Mouse (Mus musculus) erythroblast, embryonic 14.5 days (primary cell): ENCODE measurements around the gene Dctn1. TPM values are rescaled to one million over a fixed set of nuclear protein-coding genes. Genes with fewer than 3 reads are reported as not detected.
"Not testable (repeated sequence)": the region's sequence is repeated elsewhere in the genome, so short reads cannot be mapped to it uniquely, and the experiment has no call there.

Source experiments
- H3K27me3 ChIP-seq: 2 replicates; pipeline ENCODE4 v1.6.1; 2012; ENCODE audit warnings: inconsistent platforms; ENCODE audit not compliant: control insufficient read depth
- H3K36me3 ChIP-seq: 2 replicates; pipeline ENCODE4 v1.6.1; 2012; ENCODE audit warnings: mild to moderate bottlenecking, inconsistent platforms; ENCODE audit not compliant: control insufficient read depth
- H3K4me1 ChIP-seq: 2 replicates; pipeline ENCODE4 v1.6.1; 2012; ENCODE audit warnings: inconsistent platforms; ENCODE audit not compliant: control insufficient read depth
- H3K4me3 ChIP-seq: replicated peaks from 2 replicates; pipeline ENCODE3; 2012; ENCODE audit warnings: moderate library complexity, mild to moderate bottlenecking, inconsistent platforms
- H3K9me3 ChIP-seq: 2 replicates; pipeline ENCODE4 v1.6.1; 2012; ENCODE audit warnings: low read length, inconsistent platforms, mixed read lengths; ENCODE audit not compliant: control insufficient read depth
- GATA1 ChIP-seq: IDR thresholded peaks from 2 replicates; pipeline ENCODE4 v1.6.1; 2012; ENCODE audit warnings: low read length, inconsistent platforms, mixed read lengths
- TAL1 ChIP-seq: IDR thresholded peaks from 3 replicates; pipeline ENCODE4 v1.6.1; 2012; ENCODE audit warnings: low read length, inconsistent platforms, mixed read lengths
- polyA plus RNA-seq: library from polyadenylated mRNA; stranded (reverse); fragments of >175 nt; gene quantifications from 2 replicates; pipeline ENCODE4 v1.2.3, GENCODE M21; 2012

Gene Dctn1
- polyA plus RNA-seq, 1 experiment: 36.9 TPM

DNA sequence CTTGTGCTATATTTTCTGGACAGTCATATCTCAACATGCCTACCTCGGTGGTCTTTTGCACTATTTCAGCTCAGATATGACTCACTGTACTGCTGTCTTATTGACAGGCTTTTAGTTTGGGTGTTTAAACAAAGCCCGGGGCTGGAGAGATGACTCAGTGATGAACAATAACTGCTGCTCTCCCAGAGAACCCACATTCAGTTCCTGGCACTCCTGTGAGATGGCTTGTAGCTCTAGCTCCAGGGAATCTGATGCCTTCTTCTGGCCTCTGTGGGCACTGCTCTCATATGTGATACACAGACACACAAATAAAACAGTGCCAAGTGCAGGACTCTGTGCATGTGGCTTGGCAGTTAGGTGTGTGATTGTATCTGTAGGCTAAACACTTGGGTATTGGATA is 20.5 kb upstream of the Dctn1 start:
- Histone ChIP-seq H3K4me1 (peaks cover 3% of the 10 kb centered on the region), H3K36me3 (peaks cover 7% of the 10 kb centered on the region; the same call in 1 of the 2 replicates), H3K4me3 (no peak overlapping the region), H3K9me3 (no peaks in the 10 kb centered on the region), H3K27me3 (peaks cover 35% of the 10 kb centered on the region)
- TF ChIP-seq TAL1 (no peak), GATA1 (no peak)

DNA sequence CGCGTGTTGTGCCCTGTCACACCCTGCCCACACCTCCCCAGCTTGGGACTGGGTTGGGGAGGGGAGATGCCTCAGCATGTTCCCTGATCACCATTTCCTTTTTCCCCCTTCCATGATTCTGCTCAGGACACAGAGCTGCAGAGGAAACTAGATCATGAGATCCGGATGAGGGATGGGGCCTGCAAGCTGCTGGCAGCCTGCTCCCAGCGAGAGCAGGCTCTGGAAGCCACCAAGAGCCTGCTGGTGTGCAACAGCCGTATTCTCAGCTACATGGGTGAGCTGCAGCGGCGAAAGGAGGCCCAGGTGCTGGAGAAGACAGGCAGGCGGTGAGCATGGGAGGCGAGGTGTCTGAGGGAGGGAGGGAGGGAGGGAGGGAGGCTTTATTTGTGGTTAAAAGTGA is 19.9 kb upstream of the Dctn1 start:
- Histone ChIP-seq H3K27me3 (peaks cover 33% of the 10 kb centered on the region), H3K36me3 (peaks cover 7% of the 10 kb centered on the region; the same call in 1 of the 2 replicates), H3K9me3 (no peaks in the 10 kb centered on the region), H3K4me1 (peaks cover 3% of the 10 kb centered on the region), H3K4me3 (no peak overlapping the region)
- TF ChIP-seq TAL1 (no peak), GATA1 (no peak)

GRCm38 (mm10) chr6:83147280-83147679 is 18.4 kb upstream of the Dctn1 start:
- Histone ChIP-seq H3K4me3 (no peak overlapping the region), H3K4me1 (peaks cover 3% of the 10 kb centered on the region), H3K9me3 (no peaks in the 10 kb centered on the region), H3K36me3 (peaks cover 10% of the 10 kb centered on the region; the same call in 1 of the 2 replicates), H3K27me3 (peaks cover 22% of the 10 kb centered on the region)
- TF ChIP-seq GATA1 (no peak), TAL1 (no peak)

DNA sequence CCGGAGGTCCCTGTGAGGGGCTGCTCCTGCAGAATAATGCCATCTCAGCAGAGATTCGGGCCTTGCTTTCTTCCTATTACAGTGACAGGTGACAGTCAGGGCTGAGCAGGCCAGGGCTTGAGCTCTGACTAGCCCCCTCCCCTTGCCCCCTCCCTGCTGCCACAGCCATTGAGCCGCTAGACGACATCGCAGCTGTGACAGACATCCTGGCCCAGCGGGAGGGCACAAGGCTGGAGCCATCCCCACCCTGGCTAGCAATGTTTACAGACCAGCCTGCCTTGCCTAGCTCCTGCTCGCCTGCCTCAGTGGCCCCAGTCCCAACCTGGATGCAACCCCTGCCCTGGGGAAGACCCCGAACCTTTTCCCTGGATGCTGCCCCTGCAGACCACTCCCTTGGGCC is 14.0 kb upstream of the Dctn1 start:
- Histone ChIP-seq H3K36me3 (peaks cover 10% of the 10 kb centered on the region; the same call in 1 of the 2 replicates), H3K4me3 (no peak overlapping the region), H3K9me3 (no peaks in the 10 kb centered on the region), H3K27me3 (peaks cover 43% of the 10 kb centered on the region), H3K4me1 (peaks cover 14% of the 10 kb centered on the region)
- TF ChIP-seq GATA1 (no peak), TAL1 (no peak)

- H3K27me3 ChIP-seq: peaks cover 47% of the 10 kb centered on the region
- H3K4me1 ChIP-seq: peaks cover 14% of the 10 kb centered on the region
- H3K9me3 ChIP-seq: no peaks in the 10 kb centered on the region
- H3K36me3 ChIP-seq: peaks cover 9% of the 10 kb centered on the region; the same call in 1 of the 2 replicates
- TF ChIP-seq TAL1: no peak
- TF ChIP-seq GATA1: no peak
- no peak overlapping the region for H3K4me3 ChIP-seq
Observed at GRCm38 (mm10) chr6:83153038-83153437, 12.7 kb upstream of the Dctn1 start.

GRCm38 (mm10) chr6:83153485-83153884 is 12.2 kb upstream of the Dctn1 start:
- Histone ChIP-seq H3K4me3 (no peak overlapping the region), H3K9me3 (no peaks in the 10 kb centered on the region), H3K4me1 (peaks cover 14% of the 10 kb centered on the region), H3K36me3 (peaks cover 7% of the 10 kb centered on the region; the same call in 1 of the 2 replicates), H3K27me3 (peaks cover 47% of the 10 kb centered on the region)
- no peak for TF ChIP-seq GATA1
- TF ChIP-seq TAL1: no peak

- H3K9me3 ChIP-seq: no peaks in the 10 kb centered on the region
- H3K4me3 ChIP-seq: peak overlapping the region; percentile 60
- peaks cover 57% of the 10 kb centered on the region for H3K27me3 ChIP-seq
- H3K36me3 ChIP-seq: peaks cover 3% of the 10 kb centered on the region; the same call in 1 of the 2 replicates
- peaks cover 14% of the 10 kb centered on the region for H3K4me1 ChIP-seq
- TF ChIP-seq TAL1: no peak
- TF ChIP-seq GATA1: no peak
Observed at GRCm38 (mm10) chr6:83155552-83156238, 10.0 kb upstream of the Dctn1 start.

- peaks cover 63% of the 10 kb centered on the region for H3K27me3 ChIP-seq
- TF ChIP-seq GATA1: no peak
- no peak for TF ChIP-seq TAL1
- no peaks in the 10 kb centered on the region for H3K9me3 ChIP-seq
- H3K4me3 ChIP-seq: peak within 1 kb of the TSS; percentile 60
- H3K4me1 ChIP-seq: peaks cover 14% of the 10 kb centered on the region
- H3K36me3 ChIP-seq: peaks cover 3% of the 10 kb centered on the region; the same call in 1 of the 2 replicates
Observed at GRCm38 (mm10) chr6:83156259-83156684, 9.4 kb upstream of the Dctn1 start, which contains the start of the genes Wdr54 and 1700003E16Rik. TSS of gene Wdr54 (minus strand) at chr6:83156397. TSS of gene 1700003E16Rik (plus strand) at chr6:83156404.

GRCm38 (mm10) chr6:83159456-83159855 is 6.3 kb upstream of the Dctn1 start:
- not testable (repeated sequence) for H3K4me3 ChIP-seq, H3K36me3 ChIP-seq, H3K9me3 ChIP-seq
- Histone ChIP-seq H3K27me3 (peaks cover 74% of the 10 kb centered on the region), H3K4me1 (peaks cover 26% of the 10 kb centered on the region)
